Mouse (Mus musculus): ENCODE results near the gene Ankfn1. TPM values are rescaled to one million over a fixed set of nuclear protein-coding genes. Genes with fewer than 3 reads are reported as not detected.

Ankfn1 gene
- polyA plus RNA-seq, 1 experiment from 2014 or later = 0.82 TPM

- H3K4me1 ChIP-seq (replicated peaks) = no peaks in the 10 kb centered on the region
- H3K4me3 ChIP-seq = no peak overlapping the region
- no peaks in the 10 kb centered on the region for H3K36me3 ChIP-seq
- H3K9me3 ChIP-seq = no peaks in the 10 kb centered on the region
- H3K27ac ChIP-seq = no peak overlapping the region
- WGBS = 87% methylated on average over 8 of the region's 8 CpGs
- DNase-seq (ENCODE audit: low spot score) = no peak
- H3K27me3 ChIP-seq (ENCODE audit: insufficient read depth, poor library complexity, severe bottlenecking) = no peaks in the 10 kb centered on the region
These were observed 176.4 kb downstream of the Ankfn1 start for GRCm38 (mm10) chr11:89600921-89601515.

GRCm38 (mm10) chr11:89590273-89590874 is 187.1 kb downstream of the Ankfn1 start:
- WGBS = 84% methylated on average over 10 of the region's 10 CpGs

GRCm38 (mm10) chr11:89586341-89586740 is 191.1 kb downstream of the Ankfn1 start:
- Histone ChIP-seq H3K27me3 (ENCODE audit: insufficient read depth, poor library complexity, severe bottlenecking) (no peaks in the 10 kb centered on the region), H3K27ac (no peak overlapping the region), H3K9me3 (no peaks in the 10 kb centered on the region), H3K36me3 (no peaks in the 10 kb centered on the region), H3K4me1 (replicated peaks) (no peaks in the 10 kb centered on the region), H3K4me3 (no peak overlapping the region)
- 61% methylated on average over 2 of the region's 2 CpGs for WGBS
- DNase-seq (ENCODE audit: low spot score) = no peak

More at GRCm38 (mm10) chr11:89590273-89590874, 187.1 kb downstream of the Ankfn1 start:
- Histone ChIP-seq H3K9me3 (no peaks in the 10 kb centered on the region), H3K4me1 (replicated peaks) (no peaks in the 10 kb centered on the region), H3K4me3 (no peak overlapping the region), H3K27ac (no peak overlapping the region), H3K36me3 (no peaks in the 10 kb centered on the region), H3K27me3 (ENCODE audit: insufficient read depth, poor library complexity, severe bottlenecking) (no peaks in the 10 kb centered on the region)
- no peak for DNase-seq (ENCODE audit: low spot score)

GRCm38 (mm10) chr11:89579826-89580225 is 197.6 kb downstream of the Ankfn1 start:
- no peak overlapping the region for H3K27ac ChIP-seq
- no peaks in the 10 kb centered on the region for H3K4me1 ChIP-seq (replicated peaks)
- no peak overlapping the region for H3K4me3 ChIP-seq
- no peaks in the 10 kb centered on the region for H3K27me3 ChIP-seq (ENCODE audit: insufficient read depth, poor library complexity, severe bottlenecking)
- no peaks in the 10 kb centered on the region for H3K36me3 ChIP-seq
- DNase-seq (ENCODE audit: low spot score) = no peak
- no peaks in the 10 kb centered on the region for H3K9me3 ChIP-seq
- WGBS = 82% methylated on average over 6 of the region's 6 CpGs

- H3K9me3 ChIP-seq = no peaks in the 10 kb centered on the region
- no peaks in the 10 kb centered on the region for H3K36me3 ChIP-seq
- no peak overlapping the region for H3K4me3 ChIP-seq
- 75% methylated on average over 4 of the region's 4 CpGs for WGBS
- H3K27me3 ChIP-seq (ENCODE audit: insufficient read depth, poor library complexity, severe bottlenecking) = no peaks in the 10 kb centered on the region
- H3K4me1 ChIP-seq (replicated peaks) = 0 out of 2 replicates have a peak, but pooled peaks cover 5% of the 10 kb centered on the region
- DNase-seq (ENCODE audit: low spot score) = no peak
- no peak overlapping the region for H3K27ac ChIP-seq
These were observed 198.3 kb downstream of the Ankfn1 start for GRCm38 (mm10) chr11:89579111-89579510.

- Histone ChIP-seq H3K27ac (no peak overlapping the region), H3K4me1 (replicated peaks) (0 out of 2 replicates have a peak, but pooled peaks cover 5% of the 10 kb centered on the region), H3K27me3 (ENCODE audit: insufficient read depth, poor library complexity, severe bottlenecking) (no peaks in the 10 kb centered on the region), H3K36me3 (no peaks in the 10 kb centered on the region), H3K4me3 (no peak overlapping the region), H3K9me3 (no peaks in the 10 kb centered on the region)
- 65% methylated on average over 11 of the region's 11 CpGs for WGBS
- no peak for DNase-seq (ENCODE audit: low spot score)
These were observed 203.1 kb downstream of the Ankfn1 start for GRCm38 (mm10) chr11:89574269-89574838.

GRCm38 (mm10) chr11:89569391-89570145 is 207.9 kb downstream of the Ankfn1 start:
- Histone ChIP-seq H3K9me3 (no peaks in the 10 kb centered on the region), H3K4me1 (replicated peaks) (0 out of 2 replicates have a peak, but pooled peaks cover 4% of the 10 kb centered on the region), H3K27ac (no peak overlapping the region), H3K4me3 (no peak overlapping the region), H3K36me3 (no peaks in the 10 kb centered on the region), H3K27me3 (ENCODE audit: insufficient read depth, poor library complexity, severe bottlenecking) (peaks cover 2% of the 10 kb centered on the region; the same call in 1 of the 2 replicates)
- no peak for DNase-seq (ENCODE audit: low spot score)
- WGBS = 78% methylated on average over 11 of the region's 11 CpGs

- DNase-seq (ENCODE audit: low spot score) = no peak
- WGBS = 92% methylated on average over 4 of the region's 4 CpGs
- H3K27me3 ChIP-seq (ENCODE audit: insufficient read depth, poor library complexity, severe bottlenecking) = peaks cover 2% of the 10 kb centered on the region; the same call in 1 of the 2 replicates
These were observed 209.2 kb downstream of the Ankfn1 start for GRCm38 (mm10) chr11:89568246-89568645.

GRCm38 (mm10) chr11:89551441-89551840 is 226.0 kb downstream of the Ankfn1 start:
- Histone ChIP-seq H3K27me3 (ENCODE audit: insufficient read depth, poor library complexity, severe bottlenecking) (no peaks in the 10 kb centered on the region), H3K4me1 (replicated peaks) (0 out of 2 replicates have a peak, but pooled peaks cover 6% of the 10 kb centered on the region), H3K27ac (no peak overlapping the region), H3K4me3 (no peak overlapping the region), H3K36me3 (no peaks in the 10 kb centered on the region), H3K9me3 (no peaks in the 10 kb centered on the region)
- no peak for DNase-seq (ENCODE audit: low spot score)
- 93% methylated on average over 11 of the region's 11 CpGs for WGBS

More at GRCm38 (mm10) chr11:89568246-89568645, 209.2 kb downstream of the Ankfn1 start:
- no peak overlapping the region for H3K27ac ChIP-seq
- H3K9me3 ChIP-seq = no peaks in the 10 kb centered on the region
- no peak overlapping the region for H3K4me3 ChIP-seq
- no peaks in the 10 kb centered on the region for H3K4me1 ChIP-seq (replicated peaks)
- H3K36me3 ChIP-seq = no peaks in the 10 kb centered on the region

- no peaks in the 10 kb centered on the region for H3K36me3 ChIP-seq
- H3K4me3 ChIP-seq = no peak overlapping the region
- no peaks in the 10 kb centered on the region for H3K9me3 ChIP-seq
- H3K27me3 ChIP-seq (ENCODE audit: insufficient read depth, poor library complexity, severe bottlenecking) = peaks cover 2% of the 10 kb centered on the region; the same call in 1 of the 2 replicates
- H3K27ac ChIP-seq = no peak overlapping the region
- H3K4me1 ChIP-seq (replicated peaks) = 0 out of 2 replicates have a peak, but pooled peaks cover 6% of the 10 kb centered on the region
- 79% methylated on average over 3 of the region's 3 CpGs for whole genome bisulfite sequencing
- no peak for DNase-seq (ENCODE audit: low spot score)
These were observed 226.5 kb downstream of the Ankfn1 start for GRCm38 (mm10) chr11:89550921-89551320.

- H3K9me3 ChIP-seq = no peaks in the 10 kb centered on the region
- no peak overlapping the region for H3K27ac ChIP-seq
- H3K4me1 ChIP-seq (replicated peaks) = peaks cover 24% of the 10 kb centered on the region
- no peak overlapping the region for H3K4me3 ChIP-seq
- H3K27me3 ChIP-seq (ENCODE audit: insufficient read depth, poor library complexity, severe bottlenecking) = peaks cover 4% of the 10 kb centered on the region; the same call in 1 of the 2 replicates
- WGBS = 49% methylated on average over 4 of the region's 4 CpGs
- H3K36me3 ChIP-seq = no peaks in the 10 kb centered on the region
- no peak for DNase-seq (ENCODE audit: low spot score)
These were observed 228.7 kb downstream of the Ankfn1 start for GRCm38 (mm10) chr11:89548786-89549185.

GRCm38 (mm10) chr11:89546164-89546563 is 231.3 kb downstream of the Ankfn1 start:
- 44% methylated on average over 7 of the region's 7 CpGs for WGBS
- Histone ChIP-seq H3K4me1 (replicated peaks) (peaks cover 24% of the 10 kb centered on the region), H3K4me3 (no peak overlapping the region), H3K27me3 (ENCODE audit: insufficient read depth, poor library complexity, severe bottlenecking) (peaks cover 4% of the 10 kb centered on the region; the same call in 1 of the 2 replicates), H3K9me3 (peaks cover 8% of the 10 kb centered on the region; the same call in 1 of the 2 replicates), H3K27ac (no peak overlapping the region), H3K36me3 (no peaks in the 10 kb centered on the region)
- DNase-seq (ENCODE audit: low spot score) = peak; percentile 45

All from hindbrain, embryonic 10.5 days (tissue).